Mouse (Mus musculus): ENCODE measurements around the gene Wnt2. TPM values are rescaled to one million over a fixed set of nuclear protein-coding genes. Genes with fewer than 3 reads are reported as not detected.

The Wnt2 gene
- polyA plus RNA-seq (2021; fragmentation: Nextera tagmentation): 5.0 and 6.4 TPM in 2 replicates
- long read RNA-seq, experiment 1, transcript Wnt2-201 (5 exons, 2,255 nt): major isoform, 13 of 18 reads
- long read RNA-seq, experiment 1, partial matches to known transcripts: 1 of 18 reads
- long read RNA-seq, experiment 1, other reads (novel, unspliced or antisense): 4 of 18 reads
- long read RNA-seq, experiment 2, transcript Wnt2-201 (5 exons, 2,255 nt): major isoform, 36 of 47 reads
- long read RNA-seq, experiment 2, partial matches to known transcripts: 2 of 47 reads
- long read RNA-seq, experiment 2, other reads (novel, unspliced or antisense): 9 of 47 reads

DNA sequence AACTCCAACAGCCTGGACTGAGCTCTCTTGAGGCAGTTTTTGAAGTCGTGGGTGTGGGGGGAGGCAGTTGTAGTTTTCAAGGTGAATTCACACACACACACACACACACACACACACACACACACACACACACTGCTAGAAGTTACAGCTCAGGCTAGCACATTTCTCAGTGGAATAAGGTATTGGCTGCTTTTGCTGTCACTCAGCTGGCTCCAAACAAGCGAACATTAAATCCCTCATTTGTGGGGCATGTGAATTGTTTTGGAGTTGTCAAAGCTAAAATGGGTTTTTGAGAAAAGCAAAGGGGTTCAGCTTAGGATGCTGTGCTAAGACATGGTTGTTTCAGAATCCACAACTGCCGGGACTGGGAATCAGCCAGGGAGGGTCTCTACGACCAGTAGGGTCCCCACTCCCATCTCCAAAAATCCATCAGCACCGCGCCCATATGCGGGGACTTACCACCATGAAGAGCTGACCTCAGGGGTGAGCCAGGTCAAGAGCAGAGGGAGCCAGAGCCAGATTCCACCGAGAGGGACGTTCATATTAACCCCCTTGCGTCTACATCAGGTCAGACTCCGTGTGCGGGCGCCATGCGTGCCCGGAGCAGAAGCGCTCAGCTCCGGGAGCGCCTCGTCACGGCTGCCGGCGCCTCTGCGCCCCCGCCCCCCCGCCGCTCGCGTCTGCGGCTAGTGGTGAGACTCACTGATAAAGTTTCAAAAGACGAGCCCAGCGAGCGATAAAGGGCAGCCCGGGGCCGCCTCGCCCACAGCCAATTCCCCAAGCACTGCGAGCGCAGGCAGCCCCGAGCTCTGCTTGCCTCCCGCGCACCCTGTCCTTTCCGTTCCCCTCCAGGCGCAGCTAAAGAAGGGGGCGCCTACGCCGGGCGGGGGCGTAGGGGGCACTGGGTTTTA lies at the start of gene Wnt2:
Wnt2 (minus strand) TSS at position 840 of the 911 bp plus-strand sequence.

Other genes with a start within 250 kb of the Wnt2 start
- not detected in 2 replicates for gene Asz1, start 78.5 kb upstream of the Wnt2 start, polyA plus RNA-seq (2021; fragmentation: Nextera tagmentation)
- gene Cftr, start 140.1 kb upstream of the Wnt2 start, polyA plus RNA-seq (2021; fragmentation: Nextera tagmentation): 0.03 TPM in 1 of 2 replicates, not detected in the other

Measured in layer of hippocampus, adult 6 months (tissue).